Mouse (Mus musculus): ENCODE measurements around the gene Rad51b. TPM values are rescaled to one million over a fixed set of nuclear protein-coding genes. Genes with fewer than 3 reads are reported as not detected.

Rad51b gene
- polyA plus RNA-seq, 1 experiment = 1.1 TPM

DNA sequence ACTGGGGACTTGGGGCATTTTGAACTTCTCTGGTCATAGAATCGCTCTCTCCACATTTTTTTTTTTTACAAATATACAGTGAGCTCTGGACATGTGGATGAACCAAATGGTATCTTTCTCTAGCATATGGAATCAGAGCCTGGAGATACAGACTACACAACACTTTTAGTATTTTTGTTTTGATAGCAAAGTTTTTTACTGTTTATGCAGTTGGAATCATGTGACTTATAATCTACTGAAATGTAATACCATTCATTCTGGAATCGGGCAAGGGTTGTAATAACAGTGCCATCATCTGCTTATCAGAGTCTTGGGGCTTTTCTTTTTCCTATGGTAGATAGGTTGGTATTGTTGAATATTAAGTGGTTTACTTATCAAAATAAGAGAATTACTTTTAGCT is 67.2 kb downstream of the Rad51b start:
- WGBS = 83% methylated on average over 2 of the region's 2 CpGs
- no peak for TF ChIP-seq CTCF (IDR thresholded peaks at IDR 0.05; ENCODE audit: insufficient read depth, low read length)
- no peak for TF ChIP-seq POLR2A (IDR thresholded peaks at IDR 0.05; ENCODE audit: borderline replicate concordance, extremely low read depth, low read depth, low read length)
- no peak for DNase-seq
- no peaks in the 10 kb centered on the region; the same call in 1 of the 2 replicates for H3K4me1 ChIP-seq (ENCODE audit: control insufficient read depth, insufficient read depth, low read length)
- H3K4me3 ChIP-seq (replicated peaks; ENCODE audit: extremely low read depth, low read depth, low read length) = no peak overlapping the region

DNA sequence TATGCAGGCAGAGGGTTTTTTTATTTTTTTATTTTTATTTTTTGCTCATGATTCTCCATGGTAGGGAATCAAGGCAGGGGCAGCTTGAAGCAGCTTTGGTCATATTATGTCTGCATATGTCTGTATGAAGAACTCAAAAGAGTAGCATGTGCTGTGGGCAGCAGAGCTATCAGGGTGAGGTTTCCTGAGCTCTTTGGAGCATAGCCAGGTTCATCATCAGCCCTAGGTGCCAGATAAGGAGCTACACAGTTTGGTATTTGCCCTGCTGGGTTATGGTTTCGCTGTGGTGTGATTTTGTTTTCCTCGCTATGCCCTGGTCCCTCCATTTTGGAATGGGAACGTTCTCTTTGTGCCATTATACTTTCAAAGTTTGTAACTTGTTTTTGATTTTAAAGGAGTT is 71.7 kb downstream of the Rad51b start:
- no peak for DNase-seq
- no peak for TF ChIP-seq CTCF (IDR thresholded peaks at IDR 0.05; ENCODE audit: insufficient read depth, low read length)
- no peak for TF ChIP-seq POLR2A (IDR thresholded peaks at IDR 0.05; ENCODE audit: borderline replicate concordance, extremely low read depth, low read depth, low read length)
- 85% methylated on average over 3 of the region's 3 CpGs for WGBS
- H3K4me1 ChIP-seq (ENCODE audit: control insufficient read depth, insufficient read depth, low read length) = no peaks in the 10 kb centered on the region; the same call in 1 of the 2 replicates
- no peak overlapping the region for H3K4me3 ChIP-seq (replicated peaks; ENCODE audit: extremely low read depth, low read depth, low read length)

DNA sequence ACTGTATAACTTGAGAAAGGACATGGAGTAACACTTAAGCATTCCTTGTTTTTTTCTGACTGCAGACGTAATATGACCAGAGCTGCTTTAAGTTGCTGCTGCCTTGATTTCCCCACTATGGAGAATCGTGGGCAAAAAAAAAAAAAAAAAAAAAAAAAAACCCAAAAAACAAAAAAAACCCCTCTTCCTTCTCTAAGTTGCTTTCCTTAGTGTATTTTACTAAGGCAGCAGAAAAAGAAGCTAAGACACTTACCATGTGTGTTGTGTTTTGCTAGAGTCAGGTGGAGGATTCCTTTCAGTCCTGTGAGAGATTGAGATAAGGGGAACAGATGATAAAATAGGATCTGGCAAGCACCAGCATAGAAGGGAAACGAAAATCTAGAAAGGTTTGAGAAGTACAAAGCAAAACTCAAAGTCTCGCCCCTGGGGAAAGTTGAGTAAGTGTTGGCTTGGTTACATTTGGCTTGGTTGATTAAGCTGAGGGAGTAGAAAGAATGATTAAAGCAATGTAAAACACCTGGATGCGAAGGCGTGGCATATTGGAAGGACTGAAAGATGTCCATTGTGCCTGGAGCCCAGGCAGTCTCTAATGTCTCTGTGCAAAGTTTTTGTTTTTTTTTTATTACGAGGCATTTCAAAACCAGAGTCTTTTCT is 72.6 kb downstream of the Rad51b start:
- 71% methylated on average over 7 of the region's 7 CpGs for WGBS
- no peak for DNase-seq
- Histone ChIP-seq H3K4me3 (replicated peaks; ENCODE audit: extremely low read depth, low read depth, low read length) (no peak overlapping the region), H3K4me1 (ENCODE audit: control insufficient read depth, insufficient read depth, low read length) (no peaks in the 10 kb centered on the region; the same call in 1 of the 2 replicates)
- TF ChIP-seq POLR2A (IDR thresholded peaks at IDR 0.05; ENCODE audit: borderline replicate concordance, extremely low read depth, low read depth, low read length) (no peak), CTCF (IDR thresholded peaks at IDR 0.05; ENCODE audit: insufficient read depth, low read length) (no peak)

DNA sequence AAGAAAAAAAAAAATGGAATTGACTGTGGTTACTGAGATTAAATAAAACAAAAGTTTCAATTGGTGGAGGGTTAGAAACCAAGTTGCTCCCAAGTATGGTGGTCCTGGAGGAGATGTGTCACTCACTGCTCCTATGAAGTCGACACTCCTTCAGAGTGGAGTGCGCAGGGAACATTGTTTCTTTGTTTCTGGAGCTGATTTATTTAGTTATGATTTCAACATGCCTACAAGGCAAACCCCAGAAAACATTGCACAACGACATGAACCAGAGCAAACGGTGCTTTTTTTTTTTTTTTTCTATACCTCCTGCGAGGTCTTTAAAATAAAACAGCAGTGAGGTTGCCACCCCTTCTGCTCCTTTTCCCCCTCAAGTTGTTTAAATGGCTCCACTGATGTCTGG is 75.6 kb downstream of the Rad51b start:
- WGBS = 55% methylated on average over 5 of the region's 5 CpGs
- DNase-seq = no peak
- H3K4me1 ChIP-seq (ENCODE audit: control insufficient read depth, insufficient read depth, low read length) = no peaks in the 10 kb centered on the region; the same call in 1 of the 2 replicates
- TF ChIP-seq CTCF (IDR thresholded peaks at IDR 0.05; ENCODE audit: insufficient read depth, low read length) (no peak), POLR2A (IDR thresholded peaks at IDR 0.05; ENCODE audit: borderline replicate concordance, extremely low read depth, low read depth, low read length) (no peak)
- H3K4me3 ChIP-seq (replicated peaks; ENCODE audit: extremely low read depth, low read depth, low read length) = no peak overlapping the region

DNA sequence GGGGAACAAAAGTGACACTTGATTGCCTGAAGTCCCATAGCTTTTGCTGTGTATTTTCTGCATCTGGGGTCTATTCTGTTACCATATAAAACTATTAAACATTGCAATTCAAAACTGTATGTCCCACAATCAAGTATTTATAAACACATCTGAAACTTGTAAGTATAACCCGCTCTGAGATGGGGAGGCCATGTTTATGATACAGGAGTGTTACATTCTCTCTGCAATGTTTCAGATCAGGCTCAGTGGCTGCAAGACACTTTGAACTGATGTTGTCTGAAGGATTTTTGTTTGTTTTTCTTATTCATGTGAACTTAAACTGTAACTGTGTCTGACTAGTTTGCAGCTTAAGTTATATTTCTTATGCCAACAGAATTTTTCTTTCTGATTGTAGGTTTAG is 80.3 kb downstream of the Rad51b start:
- WGBS = 57% methylated on average over 1 of the region's 1 CpGs
- DNase-seq = no peak
- H3K4me1 ChIP-seq (ENCODE audit: control insufficient read depth, insufficient read depth, low read length) = no peaks in the 10 kb centered on the region; the same call in 1 of the 2 replicates
- no peak overlapping the region for H3K4me3 ChIP-seq (replicated peaks; ENCODE audit: extremely low read depth, low read depth, low read length)
- TF ChIP-seq CTCF (IDR thresholded peaks at IDR 0.05; ENCODE audit: insufficient read depth, low read length) (no peak), POLR2A (IDR thresholded peaks at IDR 0.05; ENCODE audit: borderline replicate concordance, extremely low read depth, low read depth, low read length) (no peak)

DNA sequence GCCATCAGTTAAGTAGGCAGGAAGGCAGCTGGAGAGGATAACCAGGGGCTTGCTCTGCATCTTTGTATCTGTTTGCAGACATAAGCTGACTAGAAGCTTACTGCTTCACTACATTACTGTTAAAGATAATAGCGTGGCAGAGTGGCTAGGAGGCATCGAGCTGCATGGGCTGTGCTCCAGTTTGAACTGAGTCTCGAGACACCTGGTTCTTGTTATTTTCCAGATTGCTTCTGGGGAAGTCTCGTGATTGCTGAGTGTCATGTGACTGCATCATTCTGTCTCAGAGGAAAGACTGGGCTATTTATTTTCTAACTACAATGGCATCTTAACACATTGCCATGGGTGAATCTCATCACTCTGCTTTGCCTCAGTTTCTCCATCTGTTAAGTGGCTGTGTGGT is 80.8 kb downstream of the Rad51b start:
- TF ChIP-seq POLR2A (IDR thresholded peaks at IDR 0.05; ENCODE audit: borderline replicate concordance, extremely low read depth, low read depth, low read length) = no peak
- TF ChIP-seq CTCF (IDR thresholded peaks at IDR 0.05; ENCODE audit: insufficient read depth, low read length) = no peak
- H3K4me1 ChIP-seq (ENCODE audit: control insufficient read depth, insufficient read depth, low read length) = no peaks in the 10 kb centered on the region; the same call in 1 of the 2 replicates
- H3K4me3 ChIP-seq (replicated peaks; ENCODE audit: extremely low read depth, low read depth, low read length) = no peak overlapping the region
- DNase-seq = no peak
- 31% methylated on average over 4 of the region's 4 CpGs for WGBS

DNA sequence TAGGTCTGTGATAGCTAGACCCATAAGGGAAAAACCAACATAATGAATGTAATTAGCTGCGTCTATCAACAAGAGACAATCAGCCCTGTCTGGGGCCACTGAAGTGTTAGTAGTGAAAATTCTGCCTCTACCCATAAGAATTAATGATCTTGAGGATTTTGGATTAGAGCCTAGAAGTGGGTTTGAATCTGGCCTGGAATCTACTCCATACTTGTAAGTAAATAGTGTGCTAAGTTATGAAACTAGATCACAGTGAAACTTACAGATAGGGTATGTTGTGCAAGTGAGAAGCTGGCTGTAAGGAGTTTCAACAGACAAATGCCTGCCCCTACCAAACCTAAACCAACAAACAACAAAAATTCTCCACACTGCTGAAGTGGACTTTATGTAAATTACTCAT is 83.1 kb downstream of the Rad51b start:
- DNase-seq = no peak
- H3K4me1 ChIP-seq (ENCODE audit: control insufficient read depth, insufficient read depth, low read length) = peaks cover 4% of the 10 kb centered on the region
- TF ChIP-seq CTCF (IDR thresholded peaks at IDR 0.05; ENCODE audit: insufficient read depth, low read length) (no peak), POLR2A (IDR thresholded peaks at IDR 0.05; ENCODE audit: borderline replicate concordance, extremely low read depth, low read depth, low read length) (no peak)
- WGBS = 70% methylated on average over 1 of the region's 1 CpGs
- H3K4me3 ChIP-seq (replicated peaks; ENCODE audit: extremely low read depth, low read depth, low read length) = no peak overlapping the region

DNA sequence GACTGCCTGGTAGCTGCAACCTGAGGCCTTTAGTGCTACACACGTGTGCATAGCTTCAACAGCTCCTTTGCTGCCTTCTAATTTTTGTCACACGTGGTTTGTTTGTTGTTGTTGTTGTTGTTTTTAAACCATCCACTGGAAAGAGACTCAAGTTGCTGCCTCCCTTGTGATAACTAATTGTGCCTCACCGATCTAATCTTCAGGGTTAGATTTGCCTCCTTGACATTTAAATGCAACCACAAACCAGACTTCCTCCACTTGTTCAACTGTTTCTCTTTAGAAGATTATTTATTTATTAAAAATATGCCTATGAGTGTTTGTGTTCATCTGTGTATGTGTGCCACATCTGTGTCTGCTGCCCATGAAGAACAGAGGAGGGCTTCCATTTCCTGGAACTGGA is 84.4 kb downstream of the Rad51b start:
- no peak overlapping the region for H3K4me3 ChIP-seq (replicated peaks; ENCODE audit: extremely low read depth, low read depth, low read length)
- TF ChIP-seq CTCF (IDR thresholded peaks at IDR 0.05; ENCODE audit: insufficient read depth, low read length) = no peak
- peaks cover 4% of the 10 kb centered on the region for H3K4me1 ChIP-seq (ENCODE audit: control insufficient read depth, insufficient read depth, low read length)
- DNase-seq = no peak
- WGBS = 72% methylated on average over 3 of the region's 3 CpGs

DNA sequence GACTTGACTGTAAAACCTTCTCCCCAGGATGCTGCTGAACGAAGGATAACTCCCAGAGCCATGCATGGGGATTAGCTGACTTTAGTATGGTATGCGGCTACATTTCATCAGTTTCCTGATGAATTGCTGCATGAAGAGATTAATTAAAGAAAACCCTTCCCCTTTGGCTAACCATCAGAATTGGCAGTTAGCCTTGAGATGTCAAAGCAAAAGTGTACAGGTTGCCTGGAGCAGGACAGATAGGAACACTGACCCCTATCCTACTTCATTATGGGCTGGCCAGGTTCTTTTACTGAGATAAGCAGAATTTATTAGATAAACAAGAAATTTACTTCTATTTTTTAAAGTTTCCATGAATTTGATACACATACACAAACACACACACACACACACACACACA is 85.3 kb downstream of the Rad51b start:
- TF ChIP-seq CTCF (IDR thresholded peaks at IDR 0.05; ENCODE audit: insufficient read depth, low read length) (no peak), POLR2A (IDR thresholded peaks at IDR 0.05; ENCODE audit: borderline replicate concordance, extremely low read depth, low read depth, low read length) (no peak)
- WGBS = 75% methylated on average over 2 of the region's 2 CpGs
- Histone ChIP-seq H3K4me3 (replicated peaks; ENCODE audit: extremely low read depth, low read depth, low read length) (no peak overlapping the region), H3K4me1 (ENCODE audit: control insufficient read depth, insufficient read depth, low read length) (peaks cover 4% of the 10 kb centered on the region)
- no peak for DNase-seq

DNA sequence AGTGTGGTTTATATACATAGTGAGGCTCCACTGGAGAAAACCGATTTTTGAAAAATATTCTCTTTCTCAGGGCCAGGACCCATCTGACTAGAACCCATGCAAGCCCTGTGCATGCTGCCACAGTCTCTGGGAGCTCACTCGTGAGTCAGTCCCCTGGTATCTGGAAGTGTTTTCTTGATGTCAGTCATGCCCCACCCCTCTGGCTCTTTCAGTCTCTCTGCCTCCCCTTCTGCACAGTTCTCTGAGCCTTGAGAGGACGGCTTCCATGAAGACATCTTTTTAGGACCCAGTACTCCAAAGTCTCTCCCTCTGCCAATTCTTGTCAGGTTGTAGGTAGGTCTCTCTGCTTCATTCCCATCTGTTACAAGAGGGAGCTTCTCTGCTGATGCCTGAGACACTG is 86.5 kb downstream of the Rad51b start:
- H3K4me1 ChIP-seq (ENCODE audit: control insufficient read depth, insufficient read depth, low read length) = peaks cover 4% of the 10 kb centered on the region
- 43% methylated on average over 3 of the region's 3 CpGs for WGBS
- no peak for DNase-seq
- H3K4me3 ChIP-seq (replicated peaks; ENCODE audit: extremely low read depth, low read depth, low read length) = no peak overlapping the region
- TF ChIP-seq POLR2A (IDR thresholded peaks at IDR 0.05; ENCODE audit: borderline replicate concordance, extremely low read depth, low read depth, low read length) (peak; percentile 33; the same call in 1 of the 2 replicates), CTCF (IDR thresholded peaks at IDR 0.05; ENCODE audit: insufficient read depth, low read length) (no peak)
